Mouse (Mus musculus): ENCODE measurements around the gene Wfdc6a. TPM values are rescaled to one million over a fixed set of nuclear protein-coding genes. Genes with fewer than 3 reads are reported as not detected.

Gene Wfdc6a
- polyA plus RNA-seq (2014; fragmentation: Illumina TruSeq; extraction: RNeasy Lipid Tissue Mini Kit (QIAGEN cat#74804); ENCODE audit: insufficient read depth, low read depth, low replicate concordance) = 4.4 TPM

DNA sequence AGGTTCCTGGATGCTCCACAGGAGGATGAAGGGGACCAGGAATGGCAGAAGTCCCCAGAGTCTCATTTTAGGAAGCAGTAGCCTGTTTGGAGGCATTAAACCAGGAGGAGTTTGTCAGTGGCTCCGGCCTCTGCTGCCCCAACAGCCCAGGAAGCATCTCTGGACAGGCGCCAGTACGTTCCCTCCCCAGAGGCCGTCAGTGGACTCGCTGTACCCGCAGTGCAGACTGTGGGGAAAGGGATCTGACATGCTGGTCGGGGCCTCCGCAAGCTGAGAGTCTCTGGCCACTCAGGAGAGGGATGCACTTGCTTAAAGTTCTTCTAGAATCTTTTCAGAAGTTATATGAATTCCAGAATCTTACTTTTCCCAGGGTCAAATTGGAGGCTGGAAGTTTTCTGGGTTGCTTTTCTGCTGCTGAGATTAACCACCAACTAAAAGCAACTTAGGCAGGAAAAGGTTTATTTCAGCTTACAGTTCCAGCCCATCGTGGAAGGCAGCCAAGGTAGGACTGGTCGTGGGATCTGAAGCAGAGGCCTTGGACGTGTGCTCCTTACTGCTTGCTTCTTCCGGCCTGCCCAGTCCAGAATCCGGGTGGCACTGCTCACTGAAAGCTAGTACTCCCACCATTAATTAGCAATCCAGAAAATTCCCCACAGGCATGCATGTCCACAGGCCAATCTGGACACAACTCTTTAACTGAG lies at the start of gene Wfdc6a:
Gene Wfdc6a, minus strand, starts transcription at position 423 of the 701 bp plus-strand sequence.

DNA sequence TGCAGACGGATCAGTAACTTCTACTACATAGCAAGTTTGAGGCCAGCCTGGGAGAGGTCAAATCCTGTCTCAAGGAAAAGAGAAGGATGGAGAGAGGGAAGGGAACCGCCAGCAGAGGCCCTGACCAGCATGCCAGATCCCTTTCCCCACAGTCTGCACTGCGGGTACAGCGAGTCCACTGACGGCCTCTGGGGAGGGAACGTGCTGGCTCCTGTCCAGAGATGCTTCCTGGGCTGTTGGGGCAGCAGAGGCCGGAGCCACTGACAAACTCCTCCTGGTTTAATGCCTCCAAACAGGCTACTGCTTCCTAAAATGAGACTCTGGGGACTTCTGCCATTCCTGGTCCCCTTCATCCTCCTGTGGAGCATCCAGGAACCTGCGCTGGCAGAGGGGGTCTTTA lies 28.2 kb upstream of the Wfdc6a start, which contains the start of the genes Wfdc6b and Wfdc8:
Gene Wfdc6b, plus strand, starts transcription at position 52 of the 400 bp plus-strand sequence.
Gene Wfdc8, minus strand, starts transcription at position 156 of the 400 bp plus-strand sequence.

DNA sequence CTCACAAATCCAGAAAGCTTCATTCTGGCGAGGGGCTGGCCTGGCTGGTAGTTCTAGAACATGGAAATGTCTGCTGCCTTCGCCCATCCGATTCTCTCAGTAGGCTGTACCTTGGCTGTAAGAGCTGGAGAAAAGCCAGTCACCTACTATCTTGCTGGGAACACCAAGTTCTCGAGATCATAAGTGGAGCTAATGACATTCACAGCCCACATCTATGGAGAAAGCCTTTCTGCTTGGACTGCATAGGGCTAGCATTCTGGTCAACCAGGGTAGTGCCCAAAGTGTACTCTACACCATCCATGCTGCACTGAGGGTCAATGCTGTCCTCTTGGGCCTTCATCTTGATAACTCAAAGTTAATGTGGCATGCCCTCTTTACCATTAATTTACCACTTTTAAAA lies 8.2 kb upstream of the Wfdc6a start, which contains the start of gene Eppin:
Gene Eppin, minus strand, starts transcription at position 101 of the 400 bp plus-strand sequence.

DNA sequence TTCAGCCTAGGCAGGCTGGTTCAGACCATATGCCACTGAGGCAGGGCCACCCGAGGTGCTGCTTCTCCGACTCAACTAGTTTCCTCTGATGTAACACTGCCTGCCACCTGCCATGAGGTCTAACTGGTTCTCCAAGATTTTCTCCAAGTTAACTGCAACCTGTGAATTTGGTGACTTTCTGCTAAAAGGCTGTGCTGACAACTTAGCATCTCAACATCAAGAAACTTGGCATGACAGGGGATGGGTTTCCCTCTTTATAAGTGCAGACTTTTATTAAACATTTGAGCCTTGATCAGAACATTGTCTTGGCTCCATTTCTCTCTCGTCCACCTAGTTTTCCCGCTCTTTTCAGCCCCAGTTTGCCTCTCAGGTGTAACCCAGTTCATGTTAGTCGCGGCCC lies 11.9 kb downstream of the Wfdc6a start, which contains the start of gene Spint3:
Gene Spint3, minus strand, starts transcription at position 101 of the 400 bp plus-strand sequence.

DNA sequence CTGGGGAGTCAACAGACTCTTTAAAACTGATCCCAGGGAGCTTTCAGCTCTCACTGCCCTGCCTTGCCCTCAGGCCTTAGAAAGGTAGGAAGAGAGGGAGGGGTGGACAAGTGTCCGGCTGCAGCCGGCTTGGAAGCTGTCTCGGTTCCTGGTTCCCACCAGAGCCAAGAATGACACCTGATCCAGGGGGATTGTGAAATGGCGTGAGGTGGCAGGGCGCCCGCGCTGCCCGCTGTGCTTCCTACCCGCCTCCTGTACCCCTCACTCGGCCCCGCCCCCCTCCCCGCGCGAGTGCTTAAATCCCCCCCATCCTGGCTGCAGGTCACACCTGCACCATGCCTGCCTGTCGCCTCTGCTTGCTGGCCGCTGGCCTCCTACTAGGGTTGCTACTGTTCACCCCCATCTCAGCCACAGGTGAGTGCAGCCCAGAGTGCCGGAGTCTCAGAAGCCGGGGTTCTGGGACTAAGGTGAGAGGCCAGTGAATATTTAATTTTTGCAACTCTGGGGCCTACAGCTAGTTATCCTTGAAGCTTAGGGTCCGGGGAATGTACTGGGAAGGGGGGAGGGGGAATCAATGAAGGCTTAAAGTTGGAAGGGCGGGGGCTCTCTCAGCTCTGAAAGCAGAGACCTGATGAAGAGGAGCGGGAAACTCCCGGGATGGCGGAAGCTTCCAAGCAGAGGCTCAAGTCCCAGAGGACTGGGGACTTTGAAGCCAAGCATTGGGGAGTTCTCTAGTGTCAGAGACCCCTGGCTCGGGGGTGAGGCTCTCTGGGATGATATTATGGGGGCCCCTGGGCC lies 22.7 kb downstream of the Wfdc6a start, which contains the start of gene Wfdc2:
Gene Wfdc2, plus strand, starts transcription at position 23 of the 798 bp plus-strand sequence.

Other genes with a start within 250 kb of the Wfdc6a start
- 98.1 TPM for gene Slpi, start 196.4 kb downstream of the Wfdc6a start, polyA plus RNA-seq (2014; fragmentation: Illumina TruSeq; extraction: RNeasy Lipid Tissue Mini Kit (QIAGEN cat#74804); ENCODE audit: insufficient read depth, low read depth, low replicate concordance)
- 10.2 TPM for gene Rbpjl, start 182.3 kb downstream of the Wfdc6a start, polyA plus RNA-seq (2014; fragmentation: Illumina TruSeq; extraction: RNeasy Lipid Tissue Mini Kit (QIAGEN cat#74804); ENCODE audit: insufficient read depth, low read depth, low replicate concordance)
- gene Matn4, start 180.3 kb downstream of the Wfdc6a start, polyA plus RNA-seq (2014; fragmentation: Illumina TruSeq; extraction: RNeasy Lipid Tissue Mini Kit (QIAGEN cat#74804); ENCODE audit: insufficient read depth, low read depth, low replicate concordance) = 22.9 TPM
- gene Sdc4, start 141.6 kb downstream of the Wfdc6a start, polyA plus RNA-seq (2014; fragmentation: Illumina TruSeq; extraction: RNeasy Lipid Tissue Mini Kit (QIAGEN cat#74804); ENCODE audit: insufficient read depth, low read depth, low replicate concordance) = 109 TPM
- 37.0 TPM for gene Sys1, start 128.5 kb downstream of the Wfdc6a start, polyA plus RNA-seq (2014; fragmentation: Illumina TruSeq; extraction: RNeasy Lipid Tissue Mini Kit (QIAGEN cat#74804); ENCODE audit: insufficient read depth, low read depth, low replicate concordance)
- gene Gm20458, start 124.5 kb downstream of the Wfdc6a start, polyA plus RNA-seq (2014; fragmentation: Illumina TruSeq; extraction: RNeasy Lipid Tissue Mini Kit (QIAGEN cat#74804); ENCODE audit: insufficient read depth, low read depth, low replicate concordance) = not detected
- not detected for gene Trp53tg5, start 111.7 kb downstream of the Wfdc6a start, polyA plus RNA-seq (2014; fragmentation: Illumina TruSeq; extraction: RNeasy Lipid Tissue Mini Kit (QIAGEN cat#74804); ENCODE audit: insufficient read depth, low read depth, low replicate concordance)
- 69.5 TPM for gene Dbndd2, start 99.3 kb downstream of the Wfdc6a start, polyA plus RNA-seq (2014; fragmentation: Illumina TruSeq; extraction: RNeasy Lipid Tissue Mini Kit (QIAGEN cat#74804); ENCODE audit: insufficient read depth, low read depth, low replicate concordance)
- gene Pigt, start 87.9 kb downstream of the Wfdc6a start, polyA plus RNA-seq (2014; fragmentation: Illumina TruSeq; extraction: RNeasy Lipid Tissue Mini Kit (QIAGEN cat#74804); ENCODE audit: insufficient read depth, low read depth, low replicate concordance) = 34.2 TPM
- 2,326 TPM for gene Wfdc2, start 23.0 kb downstream of the Wfdc6a start, polyA plus RNA-seq (2014; fragmentation: Illumina TruSeq; extraction: RNeasy Lipid Tissue Mini Kit (QIAGEN cat#74804); ENCODE audit: insufficient read depth, low read depth, low replicate concordance)
- gene Spint3, start 12.0 kb downstream of the Wfdc6a start, polyA plus RNA-seq (2014; fragmentation: Illumina TruSeq; extraction: RNeasy Lipid Tissue Mini Kit (QIAGEN cat#74804); ENCODE audit: insufficient read depth, low read depth, low replicate concordance) = not detected
- not detected for gene Eppin, start 8.1 kb upstream of the Wfdc6a start, polyA plus RNA-seq (2014; fragmentation: Illumina TruSeq; extraction: RNeasy Lipid Tissue Mini Kit (QIAGEN cat#74804); ENCODE audit: insufficient read depth, low read depth, low replicate concordance)
- 3.0 TPM for gene Wfdc6b, start 28.1 kb upstream of the Wfdc6a start, polyA plus RNA-seq (2014; fragmentation: Illumina TruSeq; extraction: RNeasy Lipid Tissue Mini Kit (QIAGEN cat#74804); ENCODE audit: insufficient read depth, low read depth, low replicate concordance)
- 1.2 TPM for gene Wfdc8, start 28.2 kb upstream of the Wfdc6a start, polyA plus RNA-seq (2014; fragmentation: Illumina TruSeq; extraction: RNeasy Lipid Tissue Mini Kit (QIAGEN cat#74804); ENCODE audit: insufficient read depth, low read depth, low replicate concordance)
- 0.95 TPM for gene Wfdc16, start 53.3 kb upstream of the Wfdc6a start, polyA plus RNA-seq (2014; fragmentation: Illumina TruSeq; extraction: RNeasy Lipid Tissue Mini Kit (QIAGEN cat#74804); ENCODE audit: insufficient read depth, low read depth, low replicate concordance)
- 3.9 TPM for gene Wfdc10, start 70.6 kb upstream of the Wfdc6a start, polyA plus RNA-seq (2014; fragmentation: Illumina TruSeq; extraction: RNeasy Lipid Tissue Mini Kit (QIAGEN cat#74804); ENCODE audit: insufficient read depth, low read depth, low replicate concordance)
- not detected for gene Wfdc9, start 71.1 kb upstream of the Wfdc6a start, polyA plus RNA-seq (2014; fragmentation: Illumina TruSeq; extraction: RNeasy Lipid Tissue Mini Kit (QIAGEN cat#74804); ENCODE audit: insufficient read depth, low read depth, low replicate concordance)
- gene Wfdc11, start 88.6 kb upstream of the Wfdc6a start, polyA plus RNA-seq (2014; fragmentation: Illumina TruSeq; extraction: RNeasy Lipid Tissue Mini Kit (QIAGEN cat#74804); ENCODE audit: insufficient read depth, low read depth, low replicate concordance) = not detected
- 1.2 TPM for gene Wfdc13, start 99.7 kb upstream of the Wfdc6a start, polyA plus RNA-seq (2014; fragmentation: Illumina TruSeq; extraction: RNeasy Lipid Tissue Mini Kit (QIAGEN cat#74804); ENCODE audit: insufficient read depth, low read depth, low replicate concordance)
- gene Spint4, start 113.1 kb upstream of the Wfdc6a start, polyA plus RNA-seq (2014; fragmentation: Illumina TruSeq; extraction: RNeasy Lipid Tissue Mini Kit (QIAGEN cat#74804); ENCODE audit: insufficient read depth, low read depth, low replicate concordance) = not detected
- gene Spint5, start 129.9 kb upstream of the Wfdc6a start, polyA plus RNA-seq (2014; fragmentation: Illumina TruSeq; extraction: RNeasy Lipid Tissue Mini Kit (QIAGEN cat#74804); ENCODE audit: insufficient read depth, low read depth, low replicate concordance) = not detected
- 4.4 TPM for gene Wfdc3, start 160.5 kb upstream of the Wfdc6a start, polyA plus RNA-seq (2014; fragmentation: Illumina TruSeq; extraction: RNeasy Lipid Tissue Mini Kit (QIAGEN cat#74804); ENCODE audit: insufficient read depth, low read depth, low replicate concordance)
- gene Dnttip1, start 160.5 kb upstream of the Wfdc6a start, polyA plus RNA-seq (2014; fragmentation: Illumina TruSeq; extraction: RNeasy Lipid Tissue Mini Kit (QIAGEN cat#74804); ENCODE audit: insufficient read depth, low read depth, low replicate concordance) = 19.0 TPM
- gene Ube2c, start 184.5 kb upstream of the Wfdc6a start, polyA plus RNA-seq (2014; fragmentation: Illumina TruSeq; extraction: RNeasy Lipid Tissue Mini Kit (QIAGEN cat#74804); ENCODE audit: insufficient read depth, low read depth, low replicate concordance) = 3.6 TPM
- gene Tnnc2, start 194.5 kb upstream of the Wfdc6a start, polyA plus RNA-seq (2014; fragmentation: Illumina TruSeq; extraction: RNeasy Lipid Tissue Mini Kit (QIAGEN cat#74804); ENCODE audit: insufficient read depth, low read depth, low replicate concordance) = not detected
- gene Snx21, start 200.4 kb upstream of the Wfdc6a start, polyA plus RNA-seq (2014; fragmentation: Illumina TruSeq; extraction: RNeasy Lipid Tissue Mini Kit (QIAGEN cat#74804); ENCODE audit: insufficient read depth, low read depth, low replicate concordance) = 23.7 TPM
- gene Acot8, start 219.4 kb upstream of the Wfdc6a start, polyA plus RNA-seq (2014; fragmentation: Illumina TruSeq; extraction: RNeasy Lipid Tissue Mini Kit (QIAGEN cat#74804); ENCODE audit: insufficient read depth, low read depth, low replicate concordance) = 15.4 TPM
- 2.5 TPM for gene Zswim3, start 219.7 kb upstream of the Wfdc6a start, polyA plus RNA-seq (2014; fragmentation: Illumina TruSeq; extraction: RNeasy Lipid Tissue Mini Kit (QIAGEN cat#74804); ENCODE audit: insufficient read depth, low read depth, low replicate concordance)
- 5.2 TPM for gene Zswim1, start 237.2 kb upstream of the Wfdc6a start, polyA plus RNA-seq (2014; fragmentation: Illumina TruSeq; extraction: RNeasy Lipid Tissue Mini Kit (QIAGEN cat#74804); ENCODE audit: insufficient read depth, low read depth, low replicate concordance)
- gene Spata25, start 243.1 kb upstream of the Wfdc6a start, polyA plus RNA-seq (2014; fragmentation: Illumina TruSeq; extraction: RNeasy Lipid Tissue Mini Kit (QIAGEN cat#74804); ENCODE audit: insufficient read depth, low read depth, low replicate concordance) = 0.45 TPM
- gene Ctsa, start 247.4 kb upstream of the Wfdc6a start, polyA plus RNA-seq (2014; fragmentation: Illumina TruSeq; extraction: RNeasy Lipid Tissue Mini Kit (QIAGEN cat#74804); ENCODE audit: insufficient read depth, low read depth, low replicate concordance) = 104 TPM
- gene Neurl2, start 248.0 kb upstream of the Wfdc6a start, polyA plus RNA-seq (2014; fragmentation: Illumina TruSeq; extraction: RNeasy Lipid Tissue Mini Kit (QIAGEN cat#74804); ENCODE audit: insufficient read depth, low read depth, low replicate concordance) = 4.4 TPM